Mouse (Mus musculus) megakaryocyte, embryonic 14.5 days (primary cell): ENCODE data around the gene Wipi2.

ENCODE experiments used
- FLI1 ChIP-seq: IDR thresholded peaks from 2 replicates; pipeline ENCODE4 v1.6.1; 2012; ENCODE audit warnings: low read length, inconsistent platforms, mixed read lengths
- GATA1 ChIP-seq: IDR thresholded peaks from 3 replicates; pipeline ENCODE4 v1.6.1; 2012; ENCODE audit warnings: mixed read lengths, low read length, inconsistent platforms, borderline replicate concordance

- TF ChIP-seq GATA1 (no peak), FLI1 (no peak)
Observed at GRCm38 (mm10) chr5:142650794-142651497, 23.4 kb downstream of the Wipi2 start.
